Mouse (Mus musculus): ENCODE results near the gene Dnajc2. TPM values are rescaled to one million over a fixed set of nuclear protein-coding genes. Genes with fewer than 3 reads are reported as not detected.

Gene Dnajc2
- polyA plus RNA-seq, 1 experiment, result 7.5 TPM

- no peak for DNase-seq
- peaks cover 3% of the 10 kb centered on the region; the same call in 1 of the 2 replicates for H3K36me3 ChIP-seq (ENCODE audit: control insufficient read depth, insufficient read depth, low read length)
- 81% methylated on average over 11 of the region's 11 CpGs for WGBS
- no peaks in the 10 kb centered on the region for H3K27me3 ChIP-seq (replicated peaks; ENCODE audit: control insufficient read depth, insufficient read depth, low read length)
- no peak overlapping the region for H3K4me3 ChIP-seq (ENCODE audit: insufficient read depth, low read depth, low read length)
- H3K27ac ChIP-seq (ENCODE audit: insufficient read depth, low read depth, low read length), result no peak overlapping the region
- H3K4me1 ChIP-seq (ENCODE audit: control insufficient read depth, insufficient read depth, low read length), result peaks cover 12% of the 10 kb centered on the region; the same call in 1 of the 2 replicates
- no peak for TF ChIP-seq CTCF (conservative IDR thresholded peaks at IDR 0.05; ENCODE audit: insufficient read depth, insufficient read length, low read depth, low read length)
- TF ChIP-seq POLR2A (IDR thresholded peaks at IDR 0.05; ENCODE audit: low read depth, low read length), result no peak
These were observed 49.0 kb downstream of the Dnajc2 start for GRCm38 (mm10) chr5:21736046-21736445.

GRCm38 (mm10) chr5:21735584-21735983 is 49.5 kb downstream of the Dnajc2 start:
- Histone ChIP-seq H3K4me3 (ENCODE audit: insufficient read depth, low read depth, low read length) (peak overlapping the region; percentile 52), H3K36me3 (ENCODE audit: control insufficient read depth, insufficient read depth, low read length) (peaks cover 3% of the 10 kb centered on the region; the same call in 1 of the 2 replicates), H3K27me3 (replicated peaks; ENCODE audit: control insufficient read depth, insufficient read depth, low read length) (no peaks in the 10 kb centered on the region), H3K4me1 (ENCODE audit: control insufficient read depth, insufficient read depth, low read length) (peaks cover 12% of the 10 kb centered on the region; the same call in 1 of the 2 replicates), H3K27ac (ENCODE audit: insufficient read depth, low read depth, low read length) (no peak overlapping the region)
- peak; percentile 84 for DNase-seq
- TF ChIP-seq POLR2A (IDR thresholded peaks at IDR 0.05; ENCODE audit: low read depth, low read length) (no peak), CTCF (conservative IDR thresholded peaks at IDR 0.05; ENCODE audit: insufficient read depth, insufficient read length, low read depth, low read length) (peak; percentile 90)
- WGBS, result 32% methylated on average over 10 of the region's 10 CpGs

GRCm38 (mm10) chr5:21735100-21735499 is 50.0 kb downstream of the Dnajc2 start:
- Histone ChIP-seq H3K4me1 (ENCODE audit: control insufficient read depth, insufficient read depth, low read length) (peaks cover 12% of the 10 kb centered on the region; the same call in 1 of the 2 replicates), H3K27me3 (replicated peaks; ENCODE audit: control insufficient read depth, insufficient read depth, low read length) (no peaks in the 10 kb centered on the region), H3K4me3 (ENCODE audit: insufficient read depth, low read depth, low read length) (peak overlapping the region; percentile 19; the same call in 1 of the 2 replicates), H3K36me3 (ENCODE audit: control insufficient read depth, insufficient read depth, low read length) (no peaks in the 10 kb centered on the region), H3K27ac (ENCODE audit: insufficient read depth, low read depth, low read length) (no peak overlapping the region)
- WGBS, result 75% methylated on average over 20 of the region's 20 CpGs
- TF ChIP-seq POLR2A (IDR thresholded peaks at IDR 0.05; ENCODE audit: low read depth, low read length) (no peak), CTCF (conservative IDR thresholded peaks at IDR 0.05; ENCODE audit: insufficient read depth, insufficient read length, low read depth, low read length) (no peak)
- DNase-seq, result no peak

- H3K4me3 ChIP-seq (ENCODE audit: insufficient read depth, low read depth, low read length), result no peak overlapping the region
- no peaks in the 10 kb centered on the region for H3K27me3 ChIP-seq (replicated peaks; ENCODE audit: control insufficient read depth, insufficient read depth, low read length)
- DNase-seq, result peak; percentile 56
- TF ChIP-seq POLR2A (IDR thresholded peaks at IDR 0.05; ENCODE audit: low read depth, low read length), result no peak
- peak; percentile 51; the same call in 1 of the 2 replicates for TF ChIP-seq CTCF (conservative IDR thresholded peaks at IDR 0.05; ENCODE audit: insufficient read depth, insufficient read length, low read depth, low read length)
- no peak overlapping the region for H3K27ac ChIP-seq (ENCODE audit: insufficient read depth, low read depth, low read length)
- H3K4me1 ChIP-seq (ENCODE audit: control insufficient read depth, insufficient read depth, low read length), result peaks cover 5% of the 10 kb centered on the region; the same call in 1 of the 2 replicates
- 15% methylated on average over 8 of the region's 8 CpGs for WGBS
- H3K36me3 ChIP-seq (ENCODE audit: control insufficient read depth, insufficient read depth, low read length), result no peaks in the 10 kb centered on the region
These were observed 52.1 kb downstream of the Dnajc2 start for GRCm38 (mm10) chr5:21732930-21733329.

- Histone ChIP-seq H3K36me3 (ENCODE audit: control insufficient read depth, insufficient read depth, low read length) (no peaks in the 10 kb centered on the region), H3K4me1 (ENCODE audit: control insufficient read depth, insufficient read depth, low read length) (no peaks in the 10 kb centered on the region), H3K4me3 (ENCODE audit: insufficient read depth, low read depth, low read length) (no peak overlapping the region), H3K27me3 (replicated peaks; ENCODE audit: control insufficient read depth, insufficient read depth, low read length) (no peaks in the 10 kb centered on the region), H3K27ac (ENCODE audit: insufficient read depth, low read depth, low read length) (no peak overlapping the region)
- no peak for TF ChIP-seq CTCF (conservative IDR thresholded peaks at IDR 0.05; ENCODE audit: insufficient read depth, insufficient read length, low read depth, low read length)
- TF ChIP-seq POLR2A (IDR thresholded peaks at IDR 0.05; ENCODE audit: low read depth, low read length), result no peak
- DNase-seq, result no peak
- WGBS, result 77% methylated on average over 3 of the region's 3 CpGs
These were observed 52.7 kb downstream of the Dnajc2 start for GRCm38 (mm10) chr5:21732177-21732911.

- TF ChIP-seq POLR2A (IDR thresholded peaks at IDR 0.05; ENCODE audit: low read depth, low read length) (no peak), CTCF (conservative IDR thresholded peaks at IDR 0.05; ENCODE audit: insufficient read depth, insufficient read length, low read depth, low read length) (no peak)
- WGBS, result 83% methylated on average over 5 of the region's 5 CpGs
- H3K27me3 ChIP-seq (replicated peaks; ENCODE audit: control insufficient read depth, insufficient read depth, low read length), result no peaks in the 10 kb centered on the region
- no peaks in the 10 kb centered on the region for H3K36me3 ChIP-seq (ENCODE audit: control insufficient read depth, insufficient read depth, low read length)
- no peak for DNase-seq
- H3K27ac ChIP-seq (ENCODE audit: insufficient read depth, low read depth, low read length), result no peak overlapping the region
- H3K4me3 ChIP-seq (ENCODE audit: insufficient read depth, low read depth, low read length), result no peak overlapping the region
- no peaks in the 10 kb centered on the region for H3K4me1 ChIP-seq (ENCODE audit: control insufficient read depth, insufficient read depth, low read length)
These were observed 55.9 kb downstream of the Dnajc2 start for GRCm38 (mm10) chr5:21729107-21729506.

GRCm38 (mm10) chr5:21724872-21725271 is 60.2 kb downstream of the Dnajc2 start:
- Histone ChIP-seq H3K36me3 (ENCODE audit: control insufficient read depth, insufficient read depth, low read length) (no peaks in the 10 kb centered on the region), H3K27me3 (replicated peaks; ENCODE audit: control insufficient read depth, insufficient read depth, low read length) (no peaks in the 10 kb centered on the region), H3K4me1 (ENCODE audit: control insufficient read depth, insufficient read depth, low read length) (no peaks in the 10 kb centered on the region), H3K4me3 (ENCODE audit: insufficient read depth, low read depth, low read length) (no peak overlapping the region), H3K27ac (ENCODE audit: insufficient read depth, low read depth, low read length) (no peak overlapping the region)
- DNase-seq, result no peak
- TF ChIP-seq POLR2A (IDR thresholded peaks at IDR 0.05; ENCODE audit: low read depth, low read length) (no peak), CTCF (conservative IDR thresholded peaks at IDR 0.05; ENCODE audit: insufficient read depth, insufficient read length, low read depth, low read length) (no peak)
- WGBS, result 77% methylated on average over 7 of the region's 7 CpGs

Measured in kidney, adult 2 months (tissue).